Mouse (Mus musculus): ENCODE results near the gene Kif6. TPM values are rescaled to one million over a fixed set of nuclear protein-coding genes. Genes with fewer than 3 reads are reported as not detected.

Kif6 gene
- polyA plus RNA-seq, 1 experiment from 2014 or later = 5.2 TPM

DNA sequence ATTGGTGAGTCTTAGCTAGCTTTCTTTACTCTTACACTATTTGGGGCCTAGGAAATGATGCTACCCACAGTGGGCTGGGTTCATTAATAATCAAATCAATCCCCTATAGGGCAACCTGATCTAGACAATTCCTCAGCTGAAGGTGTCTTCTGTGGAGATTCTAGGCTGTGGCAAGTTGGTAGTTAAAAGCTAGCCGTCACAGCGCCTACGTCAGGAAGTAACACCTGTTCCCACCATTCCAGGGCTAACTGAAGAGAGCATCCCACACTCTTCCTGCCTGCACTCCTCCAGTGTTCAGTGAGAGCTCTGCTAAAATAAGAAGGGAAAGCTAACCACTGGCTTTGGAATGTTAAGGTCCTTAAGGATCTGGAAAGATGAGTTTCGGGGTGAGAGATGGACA is 205.3 kb downstream of the Kif6 start:
- Histone ChIP-seq H3K9me3 (ENCODE audit: control insufficient read depth, low read length) (no peaks in the 10 kb centered on the region), H3K4me3 (ENCODE audit: low read length) (no peak overlapping the region), H3K9ac (ENCODE audit: low read length) (no peak overlapping the region), H3K4me1 (replicated peaks; ENCODE audit: control insufficient read depth, insufficient read depth, low read length) (peaks cover 2% of the 10 kb centered on the region; the same call in 1 of the 2 replicates), H3K27me3 (ENCODE audit: control insufficient read depth, insufficient read depth, low read depth, low read length) (no peaks in the 10 kb centered on the region), H3K36me3 (ENCODE audit: control insufficient read depth, insufficient read depth, low read length) (no peaks in the 10 kb centered on the region), H3K4me2 (ENCODE audit: low read depth, low read length) (no peak overlapping the region), H3K27ac (ENCODE audit: low read length) (no peak overlapping the region)
- no peak for ATAC-seq (ENCODE audit: low read depth)
- WGBS = 73% methylated on average over 4 of the region's 4 CpGs

DNA sequence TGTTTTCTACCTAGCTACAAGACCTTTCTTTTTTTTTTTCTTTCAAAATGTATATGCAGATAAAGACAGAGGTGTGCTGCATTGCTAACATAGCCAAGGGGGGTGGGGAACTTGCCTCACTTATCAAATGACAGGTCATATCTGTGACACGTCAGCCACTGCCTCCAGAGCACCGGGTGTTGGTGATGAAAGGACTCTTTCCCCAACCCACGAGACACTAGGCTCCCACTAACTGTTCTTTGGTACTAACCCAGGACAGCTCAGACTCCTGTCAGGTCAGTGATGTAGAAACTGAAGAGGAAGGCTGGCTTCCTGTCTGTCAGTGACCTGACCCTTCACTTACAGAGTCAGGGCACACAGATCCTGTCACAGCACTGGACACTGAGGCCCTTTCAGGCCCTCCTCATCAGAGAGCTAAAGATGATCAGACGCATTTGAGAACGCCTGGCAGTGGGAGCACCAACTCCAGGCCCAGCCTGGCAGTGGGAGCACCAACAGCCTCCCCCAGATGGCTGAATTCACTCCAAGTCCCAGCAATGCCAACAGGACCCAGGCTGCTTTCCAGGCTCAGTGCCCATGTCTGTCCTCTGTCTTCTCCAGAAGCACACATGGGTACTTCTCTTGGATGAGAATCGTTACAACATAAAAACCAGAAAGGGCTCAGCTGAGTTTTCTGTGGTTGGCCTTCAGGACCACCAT is 209.4 kb downstream of the Kif6 start:
- Histone ChIP-seq H3K27ac (ENCODE audit: low read length) (no peak overlapping the region), H3K9ac (ENCODE audit: low read length) (no peak overlapping the region), H3K4me3 (ENCODE audit: low read length) (no peak overlapping the region), H3K4me1 (replicated peaks; ENCODE audit: control insufficient read depth, insufficient read depth, low read length) (peaks cover 2% of the 10 kb centered on the region; the same call in 1 of the 2 replicates), H3K36me3 (ENCODE audit: control insufficient read depth, insufficient read depth, low read length) (no peaks in the 10 kb centered on the region), H3K4me2 (ENCODE audit: low read depth, low read length) (no peak overlapping the region), H3K27me3 (ENCODE audit: control insufficient read depth, insufficient read depth, low read depth, low read length) (no peaks in the 10 kb centered on the region), H3K9me3 (ENCODE audit: control insufficient read depth, low read length) (no peaks in the 10 kb centered on the region)
- ATAC-seq (ENCODE audit: low read depth) = peak; percentile 23; the same call in 1 of the 2 replicates
- WGBS = 35% methylated on average over 6 of the region's 6 CpGs

GRCm38 (mm10) chr17:49824841-49825450 is 210.0 kb downstream of the Kif6 start:
- peaks cover 2% of the 10 kb centered on the region; the same call in 1 of the 2 replicates for H3K4me1 ChIP-seq (replicated peaks; ENCODE audit: control insufficient read depth, insufficient read depth, low read length)
- no peaks in the 10 kb centered on the region for H3K27me3 ChIP-seq (ENCODE audit: control insufficient read depth, insufficient read depth, low read depth, low read length)
- no peaks in the 10 kb centered on the region for H3K36me3 ChIP-seq (ENCODE audit: control insufficient read depth, insufficient read depth, low read length)
- no peaks in the 10 kb centered on the region for H3K9me3 ChIP-seq (ENCODE audit: control insufficient read depth, low read length)
- H3K9ac ChIP-seq (ENCODE audit: low read length) = no peak overlapping the region
- ATAC-seq (ENCODE audit: low read depth) = no peak
- 78% methylated on average over 7 of the region's 7 CpGs for WGBS
- H3K4me2 ChIP-seq (ENCODE audit: low read depth, low read length) = no peak overlapping the region
- H3K27ac ChIP-seq (ENCODE audit: low read length) = no peak overlapping the region
- no peak overlapping the region for H3K4me3 ChIP-seq (ENCODE audit: low read length)

DNA sequence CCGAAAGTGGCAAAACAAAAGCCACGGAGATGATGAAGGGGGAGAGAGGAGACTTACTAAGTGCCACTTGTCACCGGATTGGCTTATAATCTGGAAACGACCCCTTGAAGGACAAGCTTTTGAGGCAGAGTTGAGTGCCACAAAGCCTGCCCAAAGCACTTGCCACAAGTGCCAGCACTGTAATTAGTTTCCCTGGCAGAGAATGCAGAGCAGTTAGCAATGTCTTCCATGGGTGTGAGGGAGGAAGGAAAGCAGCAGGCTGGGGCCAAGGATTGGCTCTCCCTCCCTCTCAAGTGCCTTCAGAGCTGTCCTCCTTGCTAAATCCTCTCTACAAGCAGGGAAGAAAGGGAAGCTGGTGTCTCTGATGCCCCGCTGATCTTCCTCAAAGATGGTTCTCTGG is 210.9 kb downstream of the Kif6 start:
- no peak overlapping the region for H3K27ac ChIP-seq (ENCODE audit: low read length)
- H3K36me3 ChIP-seq (ENCODE audit: control insufficient read depth, insufficient read depth, low read length) = no peaks in the 10 kb centered on the region
- no peak overlapping the region for H3K4me3 ChIP-seq (ENCODE audit: low read length)
- H3K4me1 ChIP-seq (replicated peaks; ENCODE audit: control insufficient read depth, insufficient read depth, low read length) = peaks cover 2% of the 10 kb centered on the region; the same call in 1 of the 2 replicates
- H3K4me2 ChIP-seq (ENCODE audit: low read depth, low read length) = no peak overlapping the region
- no peak for ATAC-seq (ENCODE audit: low read depth)
- H3K9ac ChIP-seq (ENCODE audit: low read length) = no peak overlapping the region
- 77% methylated on average over 5 of the region's 5 CpGs for WGBS
- no peaks in the 10 kb centered on the region for H3K27me3 ChIP-seq (ENCODE audit: control insufficient read depth, insufficient read depth, low read depth, low read length)
- no peaks in the 10 kb centered on the region for H3K9me3 ChIP-seq (ENCODE audit: control insufficient read depth, low read length)

GRCm38 (mm10) chr17:49831745-49832144 is 216.8 kb downstream of the Kif6 start:
- Histone ChIP-seq H3K27ac (ENCODE audit: low read length) (no peak overlapping the region), H3K9me3 (ENCODE audit: control insufficient read depth, low read length) (no peaks in the 10 kb centered on the region), H3K9ac (ENCODE audit: low read length) (no peak overlapping the region), H3K36me3 (ENCODE audit: control insufficient read depth, insufficient read depth, low read length) (no peaks in the 10 kb centered on the region), H3K27me3 (ENCODE audit: control insufficient read depth, insufficient read depth, low read depth, low read length) (no peaks in the 10 kb centered on the region), H3K4me2 (ENCODE audit: low read depth, low read length) (no peak overlapping the region), H3K4me3 (ENCODE audit: low read length) (no peak overlapping the region), H3K4me1 (replicated peaks; ENCODE audit: control insufficient read depth, insufficient read depth, low read length) (peaks cover 3% of the 10 kb centered on the region; the same call in 1 of the 2 replicates)
- WGBS = 31% methylated on average over 3 of the region's 3 CpGs
- peak; percentile 12; the same call in 1 of the 2 replicates for ATAC-seq (ENCODE audit: low read depth)

- no peak overlapping the region for H3K4me2 ChIP-seq (ENCODE audit: low read depth, low read length)
- 55% methylated on average over 5 of the region's 5 CpGs for WGBS
- ATAC-seq (ENCODE audit: low read depth) = peak; percentile 91
- peak overlapping the region; percentile 42; the same call in 1 of the 2 replicates for H3K27ac ChIP-seq (ENCODE audit: low read length)
- H3K9me3 ChIP-seq (ENCODE audit: control insufficient read depth, low read length) = no peaks in the 10 kb centered on the region
- no peak overlapping the region for H3K4me3 ChIP-seq (ENCODE audit: low read length)
- H3K4me1 ChIP-seq (replicated peaks; ENCODE audit: control insufficient read depth, insufficient read depth, low read length) = peaks cover 3% of the 10 kb centered on the region; the same call in 1 of the 2 replicates
- H3K36me3 ChIP-seq (ENCODE audit: control insufficient read depth, insufficient read depth, low read length) = no peaks in the 10 kb centered on the region
- H3K27me3 ChIP-seq (ENCODE audit: control insufficient read depth, insufficient read depth, low read depth, low read length) = no peaks in the 10 kb centered on the region
- no peak overlapping the region for H3K9ac ChIP-seq (ENCODE audit: low read length)
These were observed 219.2 kb downstream of the Kif6 start for GRCm38 (mm10) chr17:49834044-49834545.

GRCm38 (mm10) chr17:49837417-49837816 is 222.5 kb downstream of the Kif6 start:
- no peak overlapping the region for H3K4me2 ChIP-seq (ENCODE audit: low read depth, low read length)
- no peaks in the 10 kb centered on the region for H3K36me3 ChIP-seq (ENCODE audit: control insufficient read depth, insufficient read depth, low read length)
- H3K27me3 ChIP-seq (ENCODE audit: control insufficient read depth, insufficient read depth, low read depth, low read length) = no peaks in the 10 kb centered on the region
- no peak overlapping the region for H3K27ac ChIP-seq (ENCODE audit: low read length)
- H3K9me3 ChIP-seq (ENCODE audit: control insufficient read depth, low read length) = no peaks in the 10 kb centered on the region
- no peak for ATAC-seq (ENCODE audit: low read depth)
- no peaks in the 10 kb centered on the region for H3K4me1 ChIP-seq (replicated peaks; ENCODE audit: control insufficient read depth, insufficient read depth, low read length)
- no peak overlapping the region for H3K9ac ChIP-seq (ENCODE audit: low read length)
- no peak overlapping the region for H3K4me3 ChIP-seq (ENCODE audit: low read length)
- 51% methylated on average over 5 of the region's 5 CpGs for WGBS

GRCm38 (mm10) chr17:49839243-49839642 is 224.3 kb downstream of the Kif6 start:
- WGBS = 84% methylated on average over 3 of the region's 3 CpGs

GRCm38 (mm10) chr17:49851210-49851609 is 236.3 kb downstream of the Kif6 start:
- WGBS = 23% methylated on average over 3 of the region's 3 CpGs
- Histone ChIP-seq H3K9ac (ENCODE audit: low read length) (no peak overlapping the region), H3K4me2 (ENCODE audit: low read depth, low read length) (no peak overlapping the region), H3K4me1 (replicated peaks; ENCODE audit: control insufficient read depth, insufficient read depth, low read length) (no peaks in the 10 kb centered on the region), H3K36me3 (ENCODE audit: control insufficient read depth, insufficient read depth, low read length) (no peaks in the 10 kb centered on the region), H3K27ac (ENCODE audit: low read length) (no peak overlapping the region), H3K27me3 (ENCODE audit: control insufficient read depth, insufficient read depth, low read depth, low read length) (no peaks in the 10 kb centered on the region), H3K9me3 (ENCODE audit: control insufficient read depth, low read length) (no peaks in the 10 kb centered on the region), H3K4me3 (ENCODE audit: low read length) (no peak overlapping the region)
- no peak for ATAC-seq (ENCODE audit: low read depth)

More at GRCm38 (mm10) chr17:49839243-49839642, 224.3 kb downstream of the Kif6 start:
- Histone ChIP-seq H3K27ac (ENCODE audit: low read length) (no peak overlapping the region), H3K9ac (ENCODE audit: low read length) (no peak overlapping the region), H3K4me2 (ENCODE audit: low read depth, low read length) (no peak overlapping the region), H3K27me3 (ENCODE audit: control insufficient read depth, insufficient read depth, low read depth, low read length) (no peaks in the 10 kb centered on the region), H3K9me3 (ENCODE audit: control insufficient read depth, low read length) (no peaks in the 10 kb centered on the region), H3K4me3 (ENCODE audit: low read length) (no peak overlapping the region), H3K36me3 (ENCODE audit: control insufficient read depth, insufficient read depth, low read length) (no peaks in the 10 kb centered on the region), H3K4me1 (replicated peaks; ENCODE audit: control insufficient read depth, insufficient read depth, low read length) (no peaks in the 10 kb centered on the region)
- no peak for ATAC-seq (ENCODE audit: low read depth)
